ENCODE assay signal across 1 mouse cellular context in the genomic region with DNA sequence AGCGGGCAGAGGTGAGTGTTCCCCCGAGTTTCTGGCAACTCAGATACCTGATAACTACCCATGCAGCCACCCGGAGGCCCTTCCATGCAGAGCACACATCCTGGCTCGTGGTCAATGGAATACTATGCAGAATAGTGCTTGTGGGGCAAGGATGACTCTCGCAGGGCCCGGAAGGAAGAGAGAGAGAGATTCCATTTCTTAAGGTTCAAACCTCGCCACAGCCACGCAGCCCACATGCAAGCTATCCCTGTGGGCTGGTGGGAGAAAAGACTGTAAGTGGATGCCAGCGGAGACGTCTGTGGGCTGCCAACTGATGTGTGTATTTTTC.
TF ChIP-seq lines count a peak whose summit lies in the region.

No protein-coding gene starts in this region.

TF ChIP-seq in C2C12, 6 proteins besides CTCF, POLR2A, EP300 and RAD21 (continued from another document):
- no peak for TF ChIP-seq MYOD1 (IDR thresholded peaks at IDR 0.05; ENCODE audit: control insufficient read depth, insufficient read length, low read depth)
- TF ChIP-seq FOSL1 (IDR thresholded peaks at IDR 0.05; ENCODE audit: insufficient read depth, low read length, poor library complexity, severe bottlenecking): no peak
- no peak for TF ChIP-seq MYOG (IDR thresholded peaks at IDR 0.05; ENCODE audit: control insufficient read depth, extremely low read depth, insufficient read length)
- no peak for TF ChIP-seq MAX (IDR thresholded peaks at IDR 0.05)
- TF ChIP-seq CEBPB (IDR thresholded peaks at IDR 0.05; ENCODE audit: low read depth): no peak
